Mouse (Mus musculus) erythroblast, embryonic 14.5 days (primary cell): Measurements from ENCODE around the gene Ankrd65.

ENCODE experiments used
- GATA1 ChIP-seq: IDR thresholded peaks from 2 replicates; pipeline ENCODE4 v1.6.1; 2012; ENCODE audit warnings: low read length, inconsistent platforms, mixed read lengths
- TAL1 ChIP-seq: IDR thresholded peaks from 3 replicates; pipeline ENCODE4 v1.6.1; 2012; ENCODE audit warnings: low read length, inconsistent platforms, mixed read lengths

- TF ChIP-seq GATA1: no peak
- TF ChIP-seq TAL1: no peak
Observed at GRCm38 (mm10) chr4:155769880-155770512, 20.2 kb upstream of the Ankrd65 start.
